Mouse (Mus musculus): ENCODE data around the gene Tanc1.

DNA sequence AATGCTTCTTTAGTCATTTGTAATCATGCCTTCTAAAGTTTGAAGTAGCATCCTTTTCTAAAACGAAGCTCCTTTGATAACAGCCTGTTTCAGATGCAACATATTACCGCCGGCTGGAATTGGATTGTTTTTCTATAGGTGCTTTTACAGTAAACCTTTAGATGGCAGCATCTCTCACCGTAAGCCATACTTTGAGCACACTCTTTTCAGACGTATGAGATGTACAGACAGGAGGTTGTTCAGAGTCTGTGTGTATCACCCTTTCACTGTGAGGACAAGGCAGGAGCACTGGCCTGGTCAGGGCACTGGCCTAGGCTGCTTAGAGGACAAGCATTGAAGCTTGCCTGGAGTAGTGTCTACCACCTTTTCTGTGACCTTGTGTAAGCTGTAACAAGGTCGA is 145.2 kb downstream of the Tanc1 start:
- TF ChIP-seq POLR2A (IDR thresholded peaks at IDR 0.05; ENCODE audit: borderline replicate concordance, extremely low read depth, insufficient read depth, insufficient read length, poor library complexity, severe bottlenecking) (no peak), CTCF (IDR thresholded peaks at IDR 0.05; ENCODE audit: borderline replicate concordance, extremely low read depth, insufficient read depth, insufficient read length) (peak; percentile 24; the same call in 1 of the 2 replicates)

Measured in brain, embryonic 14.5 days (tissue).